Mouse (Mus musculus) erythroid progenitor cell, adult 5-6 weeks (primary cell): ENCODE results near the gene Sctr. TPM values are rescaled to one million over a fixed set of nuclear protein-coding genes. Genes with fewer than 3 reads are reported as not detected.

Experiments used
- ATAC-seq: replicated peaks from 2 replicates; pipeline ENCODE4 v1.8.0; 2016; ENCODE audit warnings: moderate number of reproducible peaks, mild to moderate bottlenecking, moderate TSS enrichment, inconsistent platforms; ENCODE audit not compliant: poor library complexity, low FRiP score, severe bottlenecking
- total RNA-seq, 2 experiments: library from RNA; stranded (forward) in 1 of 2; stranded (reverse) in 1 of 2; fragments of 150-400 nt in 1 of 2; fragments of 186-747, 209-891 nt in 1 of 2; gene quantifications; 2 replicates each; pipeline versions ENCODE4 v1.2.3 to v1.2.4; 2015 to 2017; ENCODE audit warnings: low replicate concordance in 2 of 2

Gene Sctr
- total RNA-seq, 2 experiments from 2014 or later = not detected

- no peak for ATAC-seq
These were observed 17.8 kb downstream of the Sctr start for GRCm38 (mm10) chr1:120024331-120025049.

GRCm38 (mm10) chr1:120025050-120025439 is 18.4 kb downstream of the Sctr start:
- ATAC-seq = no peak

- ATAC-seq = no peak
These were observed 21.0 kb downstream of the Sctr start for GRCm38 (mm10) chr1:120027693-120028092.

GRCm38 (mm10) chr1:120030474-120030873 is 23.8 kb downstream of the Sctr start:
- no peak for ATAC-seq

GRCm38 (mm10) chr1:120032804-120033468 is 26.2 kb downstream of the Sctr start:
- ATAC-seq = no peak; the same call in 1 of the 2 replicates

GRCm38 (mm10) chr1:120033469-120033854 is 26.8 kb downstream of the Sctr start:
- ATAC-seq = no peak

- ATAC-seq = no peak
These were observed 28.1 kb downstream of the Sctr start for GRCm38 (mm10) chr1:120034793-120035192.

GRCm38 (mm10) chr1:120035456-120036034 is 28.9 kb downstream of the Sctr start:
- ATAC-seq = no peak

- ATAC-seq = no peak
These were observed 30.5 kb downstream of the Sctr start for GRCm38 (mm10) chr1:120037021-120037683.

- no peak for ATAC-seq
These were observed 31.9 kb downstream of the Sctr start for GRCm38 (mm10) chr1:120038594-120038993.

GRCm38 (mm10) chr1:120042421-120042820 is 35.7 kb downstream of the Sctr start:
- no peak for ATAC-seq

- ATAC-seq = no peak
These were observed 37.9 kb downstream of the Sctr start for GRCm38 (mm10) chr1:120044584-120044983.

- no peak for ATAC-seq
These were observed 40.6 kb downstream of the Sctr start for GRCm38 (mm10) chr1:120047325-120047724.

- no peak for ATAC-seq
These were observed 44.4 kb downstream of the Sctr start for GRCm38 (mm10) chr1:120051070-120051469.

GRCm38 (mm10) chr1:120054997-120055396 is 48.3 kb downstream of the Sctr start:
- no peak for ATAC-seq

- ATAC-seq = no peak
These were observed 48.8 kb downstream of the Sctr start for GRCm38 (mm10) chr1:120055475-120055874.

- no peak for ATAC-seq
These were observed 49.5 kb downstream of the Sctr start for GRCm38 (mm10) chr1:120056236-120056635.

GRCm38 (mm10) chr1:120057044-120057443 is 50.4 kb downstream of the Sctr start:
- no peak for ATAC-seq

GRCm38 (mm10) chr1:120057674-120058430 is 51.2 kb downstream of the Sctr start:
- ATAC-seq = no peak

GRCm38 (mm10) chr1:120060687-120061086 is 54.0 kb downstream of the Sctr start:
- ATAC-seq = no peak
